Mouse (Mus musculus): ENCODE measurements at regions not wholly inside any gene's neighbourhood (a gene's known extent, or its start where the extent isn't known, plus 50 kb on each side); places are given as distances from the start of the nearest gene placed in this dataset.

- TF ChIP-seq CTCF (IDR thresholded peaks at IDR 0.05; ENCODE audit: low read depth) (peak; percentile 74), EP300 (IDR thresholded peaks at IDR 0.05; ENCODE audit: low read depth) (no peak)
Measured at GRCm38 (mm10) chr10:6035792-6036487, 113.7 kb upstream of the Rgs17 start.

All from liver, postnatal 0 days (tissue).